Mouse (Mus musculus): ENCODE measurements around the gene Lrif1. TPM values are rescaled to one million over a fixed set of nuclear protein-coding genes. Genes with fewer than 3 reads are reported as not detected.

The Lrif1 gene
- polyA plus RNA-seq, 1 experiment from 2014 or later = 15.3 TPM

Other genes with a start within 250 kb of the Lrif1 start
- 11.9 and 13.5 TPM in 2 replicates for gene Dennd2d, start 202.6 kb upstream of the Lrif1 start, polyA plus RNA-seq (2014; fragmentation: Nextera tagmentation; extraction: Ambion mirVana)
- 81.7 and 82.2 TPM in 2 replicates for gene Dram2, start 137.2 kb upstream of the Lrif1 start, polyA plus RNA-seq (2014; fragmentation: Nextera tagmentation; extraction: Ambion mirVana)
- 48.7 and 54.0 TPM in 2 replicates for gene Cept1, start 137.2 kb upstream of the Lrif1 start, polyA plus RNA-seq (2014; fragmentation: Nextera tagmentation; extraction: Ambion mirVana)
- 7.7 and 8.2 TPM in 2 replicates for gene Cd53, start 105.2 kb downstream of the Lrif1 start, polyA plus RNA-seq (2014; fragmentation: Nextera tagmentation; extraction: Ambion mirVana)
- not detected in 2 replicates for gene Olfr266, start 141.3 kb downstream of the Lrif1 start, polyA plus RNA-seq (2014; fragmentation: Nextera tagmentation; extraction: Ambion mirVana)